Mouse (Mus musculus): ENCODE results near the gene Ece1.
A peak's percentile ranks its signal among the peaks of the same experiment; 100 is the strongest.

Gene Ece1

GRCm38 (mm10) chr4:137857116-137857515 is 4.9 kb upstream of the Ece1 start:
- DNase-seq, result no peak

- no peak for DNase-seq
Measured at GRCm38 (mm10) chr4:137858371-137858770, 3.7 kb upstream of the Ece1 start.

GRCm38 (mm10) chr4:137861461-137862011 is 501 bp upstream of the Ece1 start:
- DNase-seq, result no peak

GRCm38 (mm10) chr4:137862516-137863240 is 641 bp downstream of the Ece1 start:
- DNase-seq, result peak; percentile 70

- no peak for DNase-seq
Measured at GRCm38 (mm10) chr4:137864031-137864430, 2.0 kb downstream of the Ece1 start.

GRCm38 (mm10) chr4:137864769-137865168 is 2.7 kb downstream of the Ece1 start:
- DNase-seq, result peak; percentile 64

GRCm38 (mm10) chr4:137865221-137865641 is 3.2 kb downstream of the Ece1 start:
- peak; percentile 54 for DNase-seq

- no peak for DNase-seq
Measured at GRCm38 (mm10) chr4:137866206-137866863, 4.3 kb downstream of the Ece1 start.

GRCm38 (mm10) chr4:137867225-137867624 is 5.2 kb downstream of the Ece1 start:
- DNase-seq, result peak; percentile 55

GRCm38 (mm10) chr4:137867675-137868257 is 5.7 kb downstream of the Ece1 start:
- DNase-seq, result no peak

GRCm38 (mm10) chr4:137869667-137870274 is 7.7 kb downstream of the Ece1 start:
- peak; percentile 61 for DNase-seq

GRCm38 (mm10) chr4:137870979-137871378 is 8.9 kb downstream of the Ece1 start:
- no peak for DNase-seq

GRCm38 (mm10) chr4:137871431-137871830 is 9.4 kb downstream of the Ece1 start:
- no peak for DNase-seq

- DNase-seq, result no peak
Measured at GRCm38 (mm10) chr4:137874337-137874736, 12.3 kb downstream of the Ece1 start.

- no peak for DNase-seq
Measured at GRCm38 (mm10) chr4:137874826-137875225, 12.8 kb downstream of the Ece1 start.

- no peak for DNase-seq
Measured at GRCm38 (mm10) chr4:137875466-137876092, 13.5 kb downstream of the Ece1 start.

GRCm38 (mm10) chr4:137876834-137877233 is 14.8 kb downstream of the Ece1 start:
- DNase-seq, result no peak

- no peak for DNase-seq
Measured at GRCm38 (mm10) chr4:137877432-137877881, 15.4 kb downstream of the Ece1 start.

GRCm38 (mm10) chr4:137879383-137880156 is 17.5 kb downstream of the Ece1 start:
- no peak for DNase-seq

- DNase-seq, result no peak
Measured at GRCm38 (mm10) chr4:137881445-137881844, 19.4 kb downstream of the Ece1 start.

GRCm38 (mm10) chr4:137882663-137883062 is 20.6 kb downstream of the Ece1 start:
- no peak for DNase-seq
